Mouse (Mus musculus) heart, postnatal 14 days (tissue): ENCODE data around the gene Sart3. TPM values are rescaled to one million over a fixed set of nuclear protein-coding genes. Genes with fewer than 3 reads are reported as not detected.
A peak's percentile ranks its signal among the peaks of the same experiment; 100 is the strongest.

Source experiments
- DNase-seq, 2 experiments: peaks; one replicate each; pipeline ENCODE4 v3.0.0; 2021 to 2022
- intact Hi-C: fragments of 180-260 bp; cut with DNase I; formaldehyde crosslinking; loops from one replicate; pipeline ENCODE4 v1.15.1; 2025
- total RNA-seq, 2 experiments: library from RNA; stranded (reverse); gene quantifications; 2 replicates each; pipeline ENCODE4 v1.2.3; 2021

Sart3 gene
- total RNA-seq, 2 experiments from 2014 or later: 15.6 to 16.9 TPM

DNA sequence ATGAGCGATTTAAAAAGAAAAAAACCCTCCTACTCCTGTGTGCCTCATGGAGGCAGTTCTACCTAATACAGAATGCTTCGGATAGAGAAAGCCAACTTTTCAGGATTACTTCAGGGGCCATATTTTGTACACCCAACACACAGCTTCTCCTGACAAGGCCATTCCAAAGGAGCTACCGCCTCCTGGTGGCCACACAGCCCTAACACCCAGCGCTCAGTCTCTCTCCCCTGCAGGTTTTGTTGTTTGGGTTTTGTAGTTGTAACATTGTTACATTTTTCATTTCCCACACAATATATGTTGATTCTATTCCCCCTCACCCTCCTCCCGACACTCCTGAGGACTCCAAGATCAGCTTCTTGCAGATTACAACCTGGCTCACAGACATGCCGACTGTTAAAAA is 40.1 kb downstream of the Sart3 start:
- intact Hi-C loops: loop anchor here (2.0 kb wide), 1 partner anchor 365 kb away; no protein-coding TSS in a partner anchor
- DNase-seq: peak; percentile 59 to 73

DNA sequence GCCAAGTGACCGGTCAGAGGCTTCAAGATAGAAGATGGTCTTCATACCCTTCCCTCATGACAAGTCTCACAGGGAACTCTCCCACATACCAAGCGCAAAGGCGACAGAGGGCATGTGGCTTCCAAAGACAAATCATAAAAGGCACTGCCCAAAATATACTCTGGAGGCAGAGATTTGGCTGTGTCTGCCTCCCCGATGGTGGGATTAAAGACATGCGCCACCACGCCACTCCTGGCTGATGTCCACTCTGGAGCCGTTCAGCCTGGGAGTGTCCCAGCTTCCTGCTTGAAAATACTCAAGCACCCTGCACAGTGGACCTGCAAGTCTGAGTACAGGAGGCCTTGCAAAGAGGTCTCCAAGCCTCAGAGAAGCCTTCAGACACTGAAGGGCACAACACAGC is 41.1 kb downstream of the Sart3 start:
- intact Hi-C loops: no loop called here
- DNase-seq: no peak

GRCm38 (mm10) chr5:113730641-113731121 is 41.6 kb downstream of the Sart3 start:
- no peak for DNase-seq
- intact Hi-C loops: no loop called here

- DNase-seq: no peak
- intact Hi-C loops: no loop called here
Observed at GRCm38 (mm10) chr5:113728691-113729090, 43.6 kb downstream of the Sart3 start.

- intact Hi-C loops: no loop called here
- DNase-seq: no peak
Observed at GRCm38 (mm10) chr5:113728011-113728410, 44.3 kb downstream of the Sart3 start.

- no peak for DNase-seq
- intact Hi-C loops: no loop called here
Observed at GRCm38 (mm10) chr5:113727238-113727637, 45.1 kb downstream of the Sart3 start.

DNA sequence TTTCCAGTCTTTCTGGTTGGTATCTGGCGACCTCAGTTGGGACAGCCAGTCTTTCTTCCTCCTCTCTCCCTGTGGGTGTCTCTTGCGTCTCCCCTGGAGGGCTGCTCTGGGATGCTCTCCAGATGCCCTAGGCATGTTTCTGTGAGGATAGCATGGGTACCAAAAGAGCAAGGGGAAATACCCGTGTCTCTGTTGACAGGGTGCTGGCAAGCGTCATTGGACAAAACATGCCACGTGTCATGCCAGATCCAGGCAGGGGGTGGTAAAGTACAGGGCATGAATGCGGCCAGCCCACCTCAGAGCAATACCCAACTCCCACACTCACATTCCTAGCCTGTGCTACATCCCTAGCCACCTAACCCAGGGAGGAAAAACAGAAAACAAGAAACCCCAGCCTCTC is 45.7 kb downstream of the Sart3 start:
- intact Hi-C loops: no loop called here
- DNase-seq: no peak

DNA sequence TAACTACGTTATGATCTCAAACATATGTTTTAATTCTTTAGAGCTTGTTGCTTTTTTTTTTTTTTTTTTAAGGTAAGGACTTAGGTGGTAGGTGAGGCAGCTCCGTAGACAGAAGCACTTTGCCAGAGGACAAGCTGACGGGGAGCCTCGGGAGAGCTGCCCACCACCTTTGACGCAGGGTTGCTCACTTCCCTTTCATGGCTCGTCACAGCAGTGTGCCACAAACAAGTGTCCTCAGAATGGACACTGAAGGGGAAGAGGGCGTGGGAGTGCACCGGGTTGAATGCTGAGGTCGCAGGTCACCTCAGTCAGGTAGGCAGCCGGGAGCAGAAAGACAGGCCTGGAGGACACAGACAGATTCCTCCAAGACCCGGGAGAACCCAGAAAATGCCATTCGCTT is 46.9 kb downstream of the Sart3 start:
- DNase-seq: no peak
- intact Hi-C loops: no loop called here

DNA sequence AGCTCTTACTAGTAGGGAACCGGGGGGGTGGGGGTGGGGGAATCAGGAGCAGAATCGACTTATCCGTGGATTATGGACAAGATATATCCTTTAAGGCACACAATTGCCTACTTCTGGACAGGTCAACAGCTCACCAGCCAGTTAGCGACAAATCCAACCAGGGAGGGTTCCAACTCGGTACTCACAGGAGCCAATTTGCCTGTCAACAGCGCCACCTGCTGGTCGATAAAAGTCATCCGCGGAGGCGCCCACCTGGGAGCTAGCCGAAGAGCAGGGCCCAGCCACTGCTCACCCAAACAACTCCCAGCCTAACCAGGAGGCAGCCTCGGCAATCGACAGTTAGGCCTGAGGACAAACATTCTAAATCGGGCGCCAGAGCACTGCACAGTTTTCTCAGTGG is 47.9 kb downstream of the Sart3 start, which contains the start of gene 1700069L16Rik:
1700069L16Rik (minus strand) TSS at position 327 of the 400 bp plus-strand sequence.
- intact Hi-C loops: loop anchor here (1.0 to 5.0 kb wide), 4 partner anchors 72 to 358 kb away; partner anchors contain the start of gene Cmklr1
- peak; percentile 82 to 90 for DNase-seq

- intact Hi-C loops: loop anchor here (1.0 to 5.0 kb wide), 4 partner anchors 71 to 357 kb away; partner anchors contain the start of gene Cmklr1
- no peak for DNase-seq
Observed at GRCm38 (mm10) chr5:113723567-113724237, 48.6 kb downstream of the Sart3 start.

DNA sequence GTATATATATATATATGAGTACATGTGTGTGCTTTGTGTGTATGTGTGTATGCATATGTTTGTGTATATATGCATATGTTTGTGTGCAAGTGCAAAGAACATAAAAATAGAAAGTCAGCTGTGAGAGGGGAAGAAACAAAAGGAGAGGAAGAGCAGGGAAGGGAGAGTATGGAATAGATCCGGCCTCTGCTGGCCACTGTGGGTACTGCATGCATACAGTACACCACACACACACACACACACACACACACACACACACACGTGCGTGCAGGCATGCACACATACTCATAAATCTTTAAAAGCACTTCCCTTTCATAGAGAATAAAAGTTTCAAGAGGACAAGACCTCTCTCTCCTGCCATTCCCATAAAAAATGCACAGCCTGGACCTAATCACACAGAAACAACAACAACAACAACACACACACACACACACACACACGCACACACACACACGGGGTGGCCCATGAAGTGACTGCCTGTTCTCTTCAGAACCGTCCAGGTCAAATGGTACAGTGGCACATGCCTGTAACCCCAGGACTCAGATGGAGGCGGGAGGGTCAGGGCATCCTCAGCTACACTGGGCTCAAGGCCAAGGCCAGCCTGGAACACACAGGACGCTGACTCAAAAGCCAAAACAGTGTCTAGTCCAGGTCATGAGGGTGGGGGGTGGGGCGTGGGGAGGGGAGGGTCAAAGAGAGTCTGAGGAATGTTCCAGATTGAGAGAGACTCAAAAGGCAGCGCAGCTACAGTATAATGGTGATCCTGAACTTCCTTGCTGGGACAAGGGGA is 49.9 kb downstream of the Sart3 start:
- DNase-seq: no peak
- intact Hi-C loops: loop anchor here (5.0 kb wide), 2 partner anchors 70 to 135 kb away; partner anchors contain the start of gene Cmklr1

DNA sequence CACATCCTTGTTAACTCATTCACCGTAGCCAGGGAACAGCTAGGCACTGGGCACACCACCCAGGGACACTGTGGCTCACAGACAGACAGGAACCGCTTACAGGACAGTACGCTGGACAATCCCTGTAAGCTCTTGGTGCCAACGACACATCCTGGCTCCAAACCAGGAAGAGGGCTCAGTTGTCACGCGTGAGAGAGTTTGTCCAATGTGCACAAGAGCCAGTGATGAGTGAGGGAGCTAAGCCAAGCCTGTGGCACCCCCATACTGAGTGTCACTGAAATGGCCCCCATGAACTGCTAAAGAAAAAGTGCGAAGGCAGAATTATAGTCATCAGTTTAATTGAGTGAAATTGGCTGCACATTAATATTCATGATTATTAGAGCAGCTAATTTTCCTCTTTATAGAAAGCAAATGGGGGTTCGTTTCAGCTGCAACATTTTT is 53.1 kb downstream of the Sart3 start:
- intact Hi-C loops: no loop called here

GRCm38 (mm10) chr5:113716581-113717388 is 55.5 kb downstream of the Sart3 start:
- intact Hi-C loops: no loop called here
- DNase-seq: peak; percentile 23 to 44

More for the DNA sequence above, 53.1 kb downstream of the Sart3 start:
- DNase-seq: no peak

DNA sequence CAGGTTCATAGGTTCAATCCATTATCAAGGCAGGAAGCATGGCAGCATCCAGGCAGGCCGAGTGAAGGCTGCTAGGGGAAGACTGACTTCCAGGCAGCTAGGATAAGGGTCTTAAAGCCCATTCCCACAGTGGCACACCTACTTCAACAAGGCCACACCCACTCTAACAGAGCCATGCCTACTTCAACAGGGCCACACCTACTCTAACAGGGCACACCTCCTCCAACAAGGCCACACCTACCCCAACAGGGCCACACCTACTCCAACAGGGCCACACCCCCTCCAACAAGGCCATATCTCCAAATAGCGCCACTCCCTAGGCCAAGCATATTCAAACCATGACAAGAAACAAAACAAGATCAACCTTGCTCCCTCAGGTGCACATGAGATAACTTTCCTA is 59.4 kb downstream of the Sart3 start:
- intact Hi-C loops: no loop called here

DNA sequence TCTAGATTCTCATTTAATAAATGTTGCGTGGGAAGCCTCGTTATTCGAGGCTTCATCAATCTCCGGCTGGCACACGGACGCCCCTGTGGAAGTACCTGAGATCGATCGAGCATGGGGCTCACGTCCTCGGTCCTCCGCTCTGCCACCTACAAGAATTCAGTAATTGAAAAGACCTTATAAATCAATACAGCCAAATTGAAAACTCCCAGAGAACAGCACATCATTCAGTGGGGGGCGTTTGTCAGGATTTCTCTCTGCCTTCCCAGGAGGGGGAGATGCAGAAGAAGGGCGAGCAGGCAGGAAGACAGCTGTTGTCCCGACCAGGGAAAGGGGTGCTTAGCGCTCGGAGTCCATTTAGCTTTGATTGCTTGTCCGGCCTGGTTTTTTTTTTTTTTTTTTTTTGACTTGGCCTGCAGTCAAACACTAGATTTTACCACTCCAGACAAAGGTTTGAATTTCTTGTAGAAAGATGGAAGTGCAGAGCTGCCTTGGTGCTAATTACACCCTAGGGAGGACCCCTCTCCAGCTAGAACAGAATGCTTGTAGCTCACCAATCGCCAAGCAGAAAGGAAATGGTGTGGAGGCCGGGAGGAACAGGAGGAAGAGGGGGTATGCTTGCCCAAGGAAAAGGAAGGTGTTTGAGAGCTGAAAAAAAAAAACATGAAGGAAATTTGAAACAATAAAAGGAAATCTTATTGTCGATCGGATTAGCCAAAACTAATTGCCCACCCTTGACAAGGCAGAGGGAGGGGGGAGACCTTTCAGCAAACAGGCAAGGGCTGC is 68.3 kb downstream of the Sart3 start:
- DNase-seq: peak; percentile 13 to 22
- intact Hi-C loops: loop anchor here (5.0 kb wide), 1 partner anchor 52 kb away; the partner anchor contains the start of gene Cmklr1

More for the DNA sequence above, 59.4 kb downstream of the Sart3 start:
- DNase-seq: no peak

GRCm38 (mm10) chr5:113700388-113701023 is 71.8 kb downstream of the Sart3 start:
- no peak for DNase-seq
- intact Hi-C loops: loop anchor here (5.0 kb wide), 1 partner anchor 48 kb away; the partner anchor contains the start of gene Cmklr1

DNA sequence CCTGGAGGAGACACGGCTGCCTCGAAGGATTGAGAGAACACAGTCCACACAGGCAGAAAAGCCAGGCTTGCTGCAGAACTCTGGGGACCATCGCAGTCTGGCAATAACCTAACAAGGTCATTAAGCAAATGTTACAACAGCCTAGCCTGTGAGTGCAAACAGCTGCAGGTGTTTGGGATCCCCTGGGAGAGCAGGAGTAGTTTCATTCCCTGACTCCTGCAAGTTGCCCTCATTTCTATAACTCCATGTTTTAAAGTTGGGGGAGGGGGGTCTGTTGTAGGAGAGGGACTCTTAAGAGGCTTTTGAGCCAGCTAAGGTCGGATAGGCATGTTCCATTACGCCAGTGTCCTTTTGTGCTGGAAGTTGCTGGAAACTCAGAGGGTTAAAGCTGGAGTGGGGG is 77.9 kb downstream of the Sart3 start:
- no peak for DNase-seq
- intact Hi-C loops: no loop called here

- intact Hi-C loops: no loop called here
Observed at GRCm38 (mm10) chr5:113694000-113694399, 78.3 kb downstream of the Sart3 start.

GRCm38 (mm10) chr5:113693196-113693755 is 79.0 kb downstream of the Sart3 start:
- no peak for DNase-seq
- intact Hi-C loops: no loop called here

More at GRCm38 (mm10) chr5:113694000-113694399, 78.3 kb downstream of the Sart3 start:
- no peak for DNase-seq
